Mouse (Mus musculus): ENCODE results near the gene Vwa7. TPM values are rescaled to one million over a fixed set of nuclear protein-coding genes. Genes with fewer than 3 reads are reported as not detected.
A peak's percentile ranks its signal among the peaks of the same experiment; 100 is the strongest.

Vwa7 gene
- total and polyA plus RNA-seq, 3 experiments, result 9.8 to 10.4 TPM; not detected in 1

- Histone ChIP-seq H3K36me3 (ENCODE audit: control insufficient read depth in 1 of 2, insufficient read depth in 2 of 2, low read length in 2 of 2) (peaks cover 0 to 6% of the 10 kb centered on the region in 2 experiments; a peak in 1 of 4 replicates), H3K27ac (ENCODE audit: control insufficient read depth, low read depth, low read length) (no peak overlapping the region), H3K4me1 (ENCODE audit: control insufficient read depth in 1 of 2, insufficient read depth in 2 of 2, low read length in 2 of 2) (no peaks in the 10 kb centered on the region), H3K9me3 (replicated peaks; ENCODE audit: insufficient read depth, low read length) (no peaks in the 10 kb centered on the region), H3K4me3 (ENCODE audit: control insufficient read depth in 1 of 2, insufficient read depth in 1 of 2, low read depth in 2 of 2, low read length in 2 of 2) (no peak overlapping the region), H3K27me3 (ENCODE audit: control insufficient read depth in 1 of 2, insufficient read depth in 2 of 2, low read length in 2 of 2) (no peaks in the 10 kb centered on the region), H3K9ac (ENCODE audit: control insufficient read depth, low read depth, low read length, poor library complexity, severe bottlenecking) (no peak overlapping the region), H3K79me2 (ENCODE audit: control insufficient read depth, insufficient read depth, low read length, poor library complexity) (peaks cover 5% of the 10 kb centered on the region; the same call in 1 of the 2 replicates)
- TF ChIP-seq CHD1 (IDR thresholded peaks at IDR 0.05; ENCODE audit: low read depth, low read length) (no peak), GABPA (IDR thresholded peaks at IDR 0.05; ENCODE audit: low read depth, low read length) (no peak), TCF12 (IDR thresholded peaks at IDR 0.05; ENCODE audit: low read depth, low read length) (no peak), MAX (IDR thresholded peaks at IDR 0.05; ENCODE audit: low read length) (no peak), MAFK (IDR thresholded peaks at IDR 0.05; ENCODE audit: borderline replicate concordance, low read depth, low read length) (peak; percentile 84), BHLHE40 (IDR thresholded peaks at IDR 0.05; ENCODE audit: borderline replicate concordance, low read depth, low read length) (no peak), MAZ (IDR thresholded peaks at IDR 0.05; ENCODE audit: low read depth, low read length) (no peak)
- DNase-seq (ENCODE audit: low read depth, low spot score), result no peak
These were observed 40.5 kb upstream of the Vwa7 start for GRCm38 (mm10) chr17:34975581-34976492.

- TF ChIP-seq SMC3 (IDR thresholded peaks at IDR 0.05; ENCODE audit: low read depth, low read length) (no peak), SIN3A (IDR thresholded peaks at IDR 0.05; ENCODE audit: low read length) (no peak), POLR2A (IDR thresholded peaks at IDR 0.05; ENCODE audit: control insufficient read depth in 1 of 2, insufficient read depth in 1 of 2, low read depth in 1 of 2, low read length in 2 of 2, poor library complexity in 1 of 2) (no peak)
- Histone ChIP-seq H3K79me2 (ENCODE audit: control insufficient read depth, insufficient read depth, low read length, poor library complexity) (peaks cover 9% of the 10 kb centered on the region), H3K27me3 (ENCODE audit: control insufficient read depth in 1 of 2, insufficient read depth in 2 of 2, low read length in 2 of 2) (no peaks in the 10 kb centered on the region), H3K9ac (ENCODE audit: control insufficient read depth, low read depth, low read length, poor library complexity, severe bottlenecking) (no peak overlapping the region), H3K4me1 (ENCODE audit: control insufficient read depth in 1 of 2, insufficient read depth in 2 of 2, low read length in 2 of 2) (no peaks in the 10 kb centered on the region), H3K4me3 (ENCODE audit: control insufficient read depth in 1 of 2, insufficient read depth in 1 of 2, low read depth in 2 of 2, low read length in 2 of 2) (no peak overlapping the region), H3K9me3 (replicated peaks; ENCODE audit: insufficient read depth, low read length) (no peaks in the 10 kb centered on the region), H3K36me3 (ENCODE audit: control insufficient read depth in 1 of 2, insufficient read depth in 2 of 2, low read length in 2 of 2) (peaks cover 0 to 6% of the 10 kb centered on the region in 2 experiments; a peak in 1 of 4 replicates), H3K27ac (ENCODE audit: control insufficient read depth, low read depth, low read length) (no peak overlapping the region)
- DNase-seq (ENCODE audit: low read depth, low spot score), result no peak
These were observed 39.4 kb upstream of the Vwa7 start for GRCm38 (mm10) chr17:34977000-34977399.

- TF ChIP-seq MYC (IDR thresholded peaks at IDR 0.05; ENCODE audit: low read depth, low read length) (no peak), NELFE (IDR thresholded peaks at IDR 0.05; ENCODE audit: low read depth, low read length) (no peak), ZC3H11A (IDR thresholded peaks at IDR 0.05; ENCODE audit: low read depth, low read length) (no peak), EP300 (IDR thresholded peaks at IDR 0.05; ENCODE audit: low read depth in 1 of 2, low read length in 2 of 2) (no peak), RCOR1 (IDR thresholded peaks at IDR 0.05; ENCODE audit: low read depth, low read length) (no peak), MXI1 (IDR thresholded peaks at IDR 0.05; ENCODE audit: low read depth, low read length) (no peak), NRF1 (IDR thresholded peaks at IDR 0.05; ENCODE audit: insufficient read depth, low read depth, low read length, poor library complexity, severe bottlenecking) (no peak), ZKSCAN1 (IDR thresholded peaks at IDR 0.05; ENCODE audit: low read depth, low read length) (no peak), MAX (IDR thresholded peaks at IDR 0.05; ENCODE audit: low read length) (no peak), POLR2A (IDR thresholded peaks at IDR 0.05; ENCODE audit: control insufficient read depth in 1 of 2, insufficient read depth in 1 of 2, low read depth in 1 of 2, low read length in 2 of 2, poor library complexity in 1 of 2) (no peak), SIN3A (IDR thresholded peaks at IDR 0.05; ENCODE audit: low read length) (no peak), BHLHE40 (IDR thresholded peaks at IDR 0.05; ENCODE audit: borderline replicate concordance, low read depth, low read length) (no peak), RAD21 (IDR thresholded peaks at IDR 0.05; ENCODE audit: low read depth, low read length) (no peak), E2F4 (IDR thresholded peaks at IDR 0.05; ENCODE audit: borderline replicate concordance, low read depth, low read length) (no peak), MAFK (IDR thresholded peaks at IDR 0.05; ENCODE audit: borderline replicate concordance, low read depth, low read length) (no peak), ZMIZ1 (IDR thresholded peaks at IDR 0.05; ENCODE audit: low read depth, low read length) (no peak)
- DNase-seq (ENCODE audit: low read depth, low spot score), result no peak
- H3K27ac ChIP-seq (ENCODE audit: control insufficient read depth, low read depth, low read length), result no peak overlapping the region
- H3K4me3 ChIP-seq (ENCODE audit: control insufficient read depth in 1 of 2, insufficient read depth in 1 of 2, low read depth in 2 of 2, low read length in 2 of 2), result no peak overlapping the region
- peaks cover 0 to 6% of the 10 kb centered on the region in 2 experiments; a peak in 2 of 4 replicates for H3K36me3 ChIP-seq (ENCODE audit: control insufficient read depth in 1 of 2, insufficient read depth in 2 of 2, low read length in 2 of 2)
- H3K4me1 ChIP-seq (ENCODE audit: control insufficient read depth in 1 of 2, insufficient read depth in 2 of 2, low read length in 2 of 2), result no peaks in the 10 kb centered on the region
- H3K9ac ChIP-seq (ENCODE audit: control insufficient read depth, low read depth, low read length, poor library complexity, severe bottlenecking), result no peak overlapping the region
- no peaks in the 10 kb centered on the region for H3K9me3 ChIP-seq (replicated peaks; ENCODE audit: insufficient read depth, low read length)
- H3K27me3 ChIP-seq (ENCODE audit: control insufficient read depth in 1 of 2, insufficient read depth in 2 of 2, low read length in 2 of 2), result no peaks in the 10 kb centered on the region
- peaks cover 20% of the 10 kb centered on the region for H3K79me2 ChIP-seq (ENCODE audit: control insufficient read depth, insufficient read depth, low read length, poor library complexity)
These were observed 38.1 kb upstream of the Vwa7 start for GRCm38 (mm10) chr17:34978239-34978638.

All from MEL (cell line).